Mouse (Mus musculus) liver, postnatal 0 days (tissue): Measurements from ENCODE around the gene Sulf2.

Source experiments
- CTCF ChIP-seq: sonication (generic); IDR thresholded peaks from 2 replicates; pipeline ENCODE4 v1.5.1; 2016; ENCODE audit warnings: antibody characterized with exemption, low read depth
- EP300 ChIP-seq: IDR thresholded peaks from 2 replicates; pipeline ENCODE4 v1.6.1; 2016; ENCODE audit warnings: antibody characterized with exemption, low read depth, mild to moderate bottlenecking

DNA sequence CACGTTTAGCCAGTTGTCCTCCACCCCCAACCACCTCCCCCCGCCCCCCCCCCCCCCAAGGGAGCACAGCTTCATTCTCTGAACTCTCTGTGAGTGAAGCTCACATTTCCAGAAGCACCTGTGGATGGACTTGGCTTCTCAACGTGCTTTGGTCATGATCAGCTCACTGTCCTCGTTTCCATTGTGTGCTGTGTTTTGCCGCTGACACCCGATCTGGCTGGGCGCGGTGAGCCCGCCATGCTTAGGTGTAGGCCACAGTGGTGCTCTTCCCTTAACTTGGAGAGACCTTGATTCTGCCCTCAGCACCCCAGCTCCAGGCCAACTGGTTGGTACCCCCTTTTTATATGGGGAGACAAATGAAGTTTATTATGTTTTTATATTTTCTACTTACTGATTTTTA is 83.6 kb downstream of the Sulf2 start:
- TF ChIP-seq CTCF (no peak), EP300 (no peak)
